Mouse (Mus musculus) midbrain, embryonic 15.5 days (tissue): ENCODE data around the gene Slc28a3. TPM values are rescaled to one million over a fixed set of nuclear protein-coding genes. Genes with fewer than 3 reads are reported as not detected.

Experiments used
- ATAC-seq: fragments of 200-750 bp; cut with Nextera tagmentation; replicated peaks from 2 replicates; pipeline ENCODE4 v1.8.0; 2017; ENCODE audit warnings: moderate TSS enrichment
- H3K27ac ChIP-seq: fragments of 300-500 bp; sonication (generic); 2 replicates; pipeline ENCODE4 v1.5.1; 2015; ENCODE audit warnings: mild to moderate bottlenecking, inconsistent platforms
- H3K27me3 ChIP-seq: fragments of 300-500 bp; sonication (generic); replicated peaks from 2 replicates; pipeline ENCODE4 v1.6.1; 2015; ENCODE audit warnings: inconsistent platforms
- H3K36me3 ChIP-seq: fragments of 300-500 bp; sonication (generic); replicated peaks from 2 replicates; pipeline ENCODE4 v1.6.1; 2015; ENCODE audit warnings: inconsistent platforms
- H3K4me1 ChIP-seq: fragments of 300-500 bp; sonication (generic); 2 replicates; pipeline ENCODE4 v1.6.1; 2015; ENCODE audit warnings: inconsistent platforms
- H3K4me2 ChIP-seq: fragments of 300-500 bp; sonication (generic); 2 replicates; pipeline ENCODE4 v1.6.1; 2015; ENCODE audit warnings: inconsistent platforms, mild to moderate bottlenecking, moderate library complexity
- H3K4me3 ChIP-seq: fragments of 300-500 bp; sonication (generic); 2 replicates; pipeline ENCODE4 v1.5.1; 2015; ENCODE audit warnings: mild to moderate bottlenecking, inconsistent platforms
- H3K9ac ChIP-seq: fragments of 300-500 bp; sonication (generic); 2 replicates; pipeline ENCODE4 v1.6.1; 2015; ENCODE audit warnings: mild to moderate bottlenecking, inconsistent platforms
- H3K9me3 ChIP-seq: fragments of 300-500 bp; sonication (generic); 2 replicates; pipeline ENCODE4 v1.6.1; 2016; ENCODE audit warnings: inconsistent platforms
- WGBS: fragments of 180-500 bp; shearing (Covaris S2); methylation state at CpG from one replicate; pipeline ENCODE4 v1.1.7; 2015; ENCODE audit warnings: mixed read lengths; 5-methylcytosine and 5-hydroxymethylcytosine counted together
- polyA plus RNA-seq: library from polyadenylated mRNA; unstranded; fragments of >200 nt; fragmentation: Nextera tagmentation; extraction: Ambion mirVana; gene quantifications from 2 replicates; pipeline ENCODE4 v1.2.1, GENCODE M21; 2015

Gene Slc28a3
- polyA plus RNA-seq, 1 experiment from 2014 or later, result 0.05 TPM

- no peak overlapping the region for H3K4me2 ChIP-seq
- ATAC-seq, result no peak
- no peaks in the 10 kb centered on the region for H3K9me3 ChIP-seq
- 67% methylated on average over 5 of the region's 5 CpGs for WGBS
- H3K36me3 ChIP-seq, result no peaks in the 10 kb centered on the region
- H3K27ac ChIP-seq, result no peak overlapping the region
- H3K9ac ChIP-seq, result no peak overlapping the region
- 0 out of 2 replicates have a peak, but pooled peaks cover 6% of the 10 kb centered on the region for H3K4me1 ChIP-seq
- H3K4me3 ChIP-seq, result no peak overlapping the region
- H3K27me3 ChIP-seq, result no peaks in the 10 kb centered on the region
Measured at GRCm38 (mm10) chr13:58555561-58555960, 55.1 kb downstream of the Slc28a3 start.

GRCm38 (mm10) chr13:58551924-58552323, 58.8 kb downstream of the Slc28a3 start:
- Histone ChIP-seq H3K4me3 (no peak overlapping the region), H3K27me3 (no peaks in the 10 kb centered on the region), H3K4me2 (no peak overlapping the region), H3K4me1 (peaks cover 30% of the 10 kb centered on the region), H3K27ac (no peak overlapping the region), H3K36me3 (no peaks in the 10 kb centered on the region), H3K9me3 (no peaks in the 10 kb centered on the region), H3K9ac (no peak overlapping the region)
- ATAC-seq, result no peak
- 59% methylated on average over 4 of the region's 4 CpGs for WGBS

DNA sequence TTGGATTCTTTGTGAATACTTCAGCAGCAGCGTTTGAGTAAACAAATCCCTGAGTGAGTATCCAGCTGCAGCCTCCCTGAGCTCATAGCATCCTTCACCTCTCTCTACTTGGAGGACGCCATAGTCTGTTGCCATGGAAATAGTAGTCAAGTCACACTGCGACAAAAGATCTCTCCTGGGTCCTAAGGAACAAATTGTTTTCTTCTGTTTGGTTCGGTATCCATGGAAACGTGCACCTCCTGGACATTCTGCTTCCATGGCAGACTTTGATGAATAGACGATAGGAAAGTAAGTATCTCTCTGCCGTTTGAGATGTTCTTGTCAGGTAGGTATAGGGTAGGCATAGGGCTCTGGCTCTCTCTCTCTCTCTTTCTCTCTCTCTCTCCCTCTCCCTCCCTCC, 63.1 kb downstream of the Slc28a3 start:
- peak overlapping the region; percentile 57 for H3K27ac ChIP-seq
- H3K9me3 ChIP-seq, result no peaks in the 10 kb centered on the region
- H3K36me3 ChIP-seq, result no peaks in the 10 kb centered on the region
- peaks cover 53% of the 10 kb centered on the region for H3K4me1 ChIP-seq
- WGBS, result 12% methylated on average over 7 of the region's 7 CpGs
- H3K4me2 ChIP-seq, result peak overlapping the region; percentile 32
- peak; percentile 78 for ATAC-seq
- no peaks in the 10 kb centered on the region for H3K27me3 ChIP-seq
- no peak overlapping the region for H3K9ac ChIP-seq
- H3K4me3 ChIP-seq, result no peak overlapping the region

DNA sequence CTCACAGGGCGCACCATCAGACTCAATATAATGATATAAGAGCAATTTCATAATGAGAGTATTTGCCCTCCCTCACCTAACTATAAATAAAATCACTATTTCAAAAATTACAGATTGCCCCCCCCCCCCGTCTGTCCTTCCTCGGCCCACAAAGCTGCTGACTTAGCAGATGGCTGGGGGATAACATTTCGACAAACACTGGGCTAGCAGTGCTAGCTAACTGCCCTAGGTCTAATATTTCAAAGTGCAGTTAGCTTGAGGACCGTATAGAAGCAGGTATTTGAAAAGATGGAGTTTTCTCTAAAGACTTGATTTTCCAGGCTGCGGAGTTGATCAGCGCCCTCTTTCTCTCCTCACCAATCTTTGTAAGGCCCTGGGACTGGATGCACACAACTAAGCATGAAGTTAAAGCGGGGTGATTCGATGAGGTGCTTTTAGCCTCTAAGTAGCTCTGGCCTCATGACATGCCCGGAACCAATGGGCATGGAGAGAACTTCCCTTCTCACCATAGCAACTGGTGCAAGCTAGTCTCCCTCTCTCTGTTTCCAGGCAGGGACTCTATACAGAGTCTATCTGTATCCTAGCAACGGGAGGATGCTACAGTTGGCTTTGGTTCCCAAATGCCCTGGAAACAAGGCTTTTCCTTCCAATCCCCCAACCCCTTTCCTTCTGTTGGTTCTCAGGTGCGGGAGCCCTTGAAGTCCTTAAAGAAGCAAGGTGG, 66.8 kb downstream of the Slc28a3 start:
- no peaks in the 10 kb centered on the region for H3K36me3 ChIP-seq
- no peaks in the 10 kb centered on the region for H3K9me3 ChIP-seq
- WGBS, result 35% methylated on average over 12 of the region's 12 CpGs
- H3K27ac ChIP-seq, result peak overlapping the region; percentile 43; the same call in 1 of the 2 replicates
- H3K9ac ChIP-seq, result no peak overlapping the region
- H3K4me1 ChIP-seq, result peaks cover 46% of the 10 kb centered on the region
- H3K4me2 ChIP-seq, result peak overlapping the region; percentile 35
- no peaks in the 10 kb centered on the region for H3K27me3 ChIP-seq
- ATAC-seq, result peak; percentile 90
- no peak overlapping the region for H3K4me3 ChIP-seq

DNA sequence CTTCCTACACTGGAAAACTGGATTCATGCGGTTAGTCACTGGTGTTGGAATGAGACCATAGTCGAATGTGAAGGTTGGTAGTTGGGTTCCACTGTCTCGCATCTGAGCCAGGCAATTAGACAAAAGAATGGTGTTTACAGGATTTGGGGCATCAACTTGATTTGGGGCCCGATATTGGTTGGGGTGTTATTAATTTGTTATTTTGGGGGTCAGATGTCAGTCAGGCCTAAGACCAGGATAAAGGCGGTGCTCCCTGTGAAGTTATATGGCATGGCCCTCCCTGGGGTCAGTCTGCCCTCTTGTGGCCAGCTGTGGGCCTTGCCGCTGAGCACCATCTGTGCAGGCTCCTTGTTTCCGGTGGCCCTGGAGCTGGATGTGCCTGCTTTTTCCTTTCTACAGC, 67.6 kb downstream of the Slc28a3 start:
- Histone ChIP-seq H3K9ac (no peak overlapping the region), H3K27ac (peak overlapping the region; percentile 43; the same call in 1 of the 2 replicates), H3K36me3 (no peaks in the 10 kb centered on the region), H3K4me1 (peaks cover 38% of the 10 kb centered on the region), H3K9me3 (no peaks in the 10 kb centered on the region), H3K4me2 (no peak overlapping the region), H3K4me3 (no peak overlapping the region), H3K27me3 (no peaks in the 10 kb centered on the region)
- ATAC-seq, result peak; percentile 38; the same call in 1 of the 2 replicates
- 43% methylated on average over 7 of the region's 7 CpGs for WGBS

- Histone ChIP-seq H3K27me3 (no peaks in the 10 kb centered on the region), H3K27ac (no peak overlapping the region), H3K36me3 (no peaks in the 10 kb centered on the region), H3K9ac (no peak overlapping the region), H3K4me1 (peaks cover 34% of the 10 kb centered on the region), H3K9me3 (no peaks in the 10 kb centered on the region), H3K4me3 (no peak overlapping the region), H3K4me2 (no peak overlapping the region)
- WGBS, result 89% methylated on average over 10 of the region's 10 CpGs
- ATAC-seq, result no peak
Measured at GRCm38 (mm10) chr13:58542601-58543041, 68.1 kb downstream of the Slc28a3 start.

GRCm38 (mm10) chr13:58542167-58542566, 68.5 kb downstream of the Slc28a3 start:
- Histone ChIP-seq H3K9me3 (no peaks in the 10 kb centered on the region), H3K4me2 (no peak overlapping the region), H3K27me3 (no peaks in the 10 kb centered on the region), H3K27ac (no peak overlapping the region), H3K4me3 (no peak overlapping the region), H3K4me1 (peaks cover 30% of the 10 kb centered on the region), H3K9ac (no peak overlapping the region), H3K36me3 (no peaks in the 10 kb centered on the region)
- WGBS, result 71% methylated on average over 8 of the region's 8 CpGs
- ATAC-seq, result no peak

GRCm38 (mm10) chr13:58541620-58542019, 69.1 kb downstream of the Slc28a3 start:
- H3K4me3 ChIP-seq, result no peak overlapping the region
- no peak overlapping the region for H3K4me2 ChIP-seq
- H3K27ac ChIP-seq, result no peak overlapping the region
- no peaks in the 10 kb centered on the region for H3K36me3 ChIP-seq
- peaks cover 27% of the 10 kb centered on the region for H3K4me1 ChIP-seq
- no peaks in the 10 kb centered on the region for H3K9me3 ChIP-seq
- ATAC-seq, result no peak
- WGBS, result 79% methylated on average over 4 of the region's 4 CpGs
- H3K27me3 ChIP-seq, result no peaks in the 10 kb centered on the region
- no peak overlapping the region for H3K9ac ChIP-seq

- no peaks in the 10 kb centered on the region for H3K27me3 ChIP-seq
- no peak overlapping the region for H3K4me3 ChIP-seq
- H3K9ac ChIP-seq, result no peak overlapping the region
- no peak overlapping the region for H3K4me2 ChIP-seq
- no peaks in the 10 kb centered on the region for H3K36me3 ChIP-seq
- H3K4me1 ChIP-seq, result peaks cover 14% of the 10 kb centered on the region
- H3K27ac ChIP-seq, result no peak overlapping the region
- no peak for ATAC-seq
- H3K9me3 ChIP-seq, result no peaks in the 10 kb centered on the region
- 46% methylated on average over 7 of the region's 7 CpGs for WGBS
Measured at GRCm38 (mm10) chr13:58538966-58539365, 71.7 kb downstream of the Slc28a3 start.

- H3K36me3 ChIP-seq, result no peaks in the 10 kb centered on the region
- ATAC-seq, result no peak
- no peaks in the 10 kb centered on the region for H3K9me3 ChIP-seq
- H3K4me3 ChIP-seq, result no peak overlapping the region
- 51% methylated on average over 4 of the region's 4 CpGs for WGBS
- H3K27me3 ChIP-seq, result no peaks in the 10 kb centered on the region
- H3K4me2 ChIP-seq, result no peak overlapping the region
- H3K4me1 ChIP-seq, result peaks cover 8% of the 10 kb centered on the region
- no peak overlapping the region for H3K9ac ChIP-seq
- H3K27ac ChIP-seq, result no peak overlapping the region
Measured at GRCm38 (mm10) chr13:58538366-58538765, 72.3 kb downstream of the Slc28a3 start.

- no peaks in the 10 kb centered on the region for H3K27me3 ChIP-seq
- ATAC-seq, result no peak
- H3K36me3 ChIP-seq, result no peaks in the 10 kb centered on the region
- no peak overlapping the region for H3K4me3 ChIP-seq
- H3K27ac ChIP-seq, result no peak overlapping the region
- H3K4me1 ChIP-seq, result peaks cover 5% of the 10 kb centered on the region; the same call in 1 of the 2 replicates
- 84% methylated on average over 6 of the region's 6 CpGs for WGBS
- H3K9ac ChIP-seq, result no peak overlapping the region
- H3K9me3 ChIP-seq, result no peaks in the 10 kb centered on the region
- H3K4me2 ChIP-seq, result no peak overlapping the region
Measured at GRCm38 (mm10) chr13:58537916-58538233, 72.8 kb downstream of the Slc28a3 start.

GRCm38 (mm10) chr13:58537232-58537915, 73.3 kb downstream of the Slc28a3 start:
- Histone ChIP-seq H3K27me3 (no peaks in the 10 kb centered on the region), H3K4me1 (peaks cover 5% of the 10 kb centered on the region; the same call in 1 of the 2 replicates), H3K27ac (no peak overlapping the region), H3K36me3 (no peaks in the 10 kb centered on the region), H3K9me3 (no peaks in the 10 kb centered on the region), H3K4me3 (no peak overlapping the region), H3K4me2 (no peak overlapping the region), H3K9ac (no peak overlapping the region)
- WGBS, result 97% methylated on average over 6 of the region's 6 CpGs
- ATAC-seq, result no peak
